Mouse (Mus musculus) erythroblast, embryonic 14.5 days (primary cell): ENCODE measurements around the gene Stard5.

Experiments
- GATA1 ChIP-seq: IDR thresholded peaks from 2 replicates; pipeline ENCODE4 v1.6.1; 2012; ENCODE audit warnings: low read length, inconsistent platforms, mixed read lengths
- TAL1 ChIP-seq: IDR thresholded peaks from 3 replicates; pipeline ENCODE4 v1.6.1; 2012; ENCODE audit warnings: low read length, inconsistent platforms, mixed read lengths

DNA sequence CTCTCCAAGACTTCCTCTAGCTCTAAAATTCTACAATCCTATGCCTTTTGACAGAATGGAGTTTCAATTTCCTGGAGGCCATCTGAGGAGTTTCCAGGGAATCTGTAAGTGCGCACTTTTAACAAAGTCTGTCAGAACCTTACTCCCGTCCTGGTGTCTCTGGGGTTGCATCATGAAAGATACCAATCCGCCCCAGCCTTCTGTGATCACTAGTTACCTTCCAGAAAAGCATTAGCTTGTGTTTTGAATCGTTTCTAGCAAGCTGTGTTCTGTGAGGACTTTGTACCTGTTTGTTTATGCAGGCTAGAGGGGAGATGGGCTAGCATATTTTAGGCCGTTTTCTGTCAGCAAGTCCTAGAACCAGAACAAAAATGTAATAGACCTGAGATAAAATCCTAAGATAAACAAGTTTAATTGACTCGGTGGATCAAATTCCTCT is 942 bp downstream of the Stard5 start:
- TF ChIP-seq GATA1 (no peak), TAL1 (no peak)
